Mouse (Mus musculus): ENCODE measurements around the gene Rab4a. TPM values are rescaled to one million over a fixed set of nuclear protein-coding genes. Genes with fewer than 3 reads are reported as not detected.

Gene Rab4a
- polyA plus RNA-seq, 1 experiment from 2014 or later: 79.1 TPM

- no peak for DNase-seq (ENCODE audit: low spot score)
- Histone ChIP-seq H3K27ac (no peak overlapping the region), H3K9me3 (ENCODE audit: control insufficient read depth, low read length) (no peaks in the 10 kb centered on the region), H3K4me1 (replicated peaks; ENCODE audit: control insufficient read depth, insufficient read depth, low read length) (no peaks in the 10 kb centered on the region), H3K9ac (no peak overlapping the region), H3K27me3 (ENCODE audit: control insufficient read depth, insufficient read depth, low read length) (no peaks in the 10 kb centered on the region; the same call in 1 of the 2 replicates), H3K36me3 (replicated peaks; ENCODE audit: control insufficient read depth, insufficient read depth) (no peaks in the 10 kb centered on the region), H3K4me3 (replicated peaks; ENCODE audit: low read length) (no peak overlapping the region), H3K4me2 (replicated peaks) (no peak overlapping the region)
- ATAC-seq (ENCODE audit: low FRiP score): no peak
- 94% methylated on average over 4 of the region's 4 CpGs for WGBS
Observed at GRCm38 (mm10) chr8:123794766-123795165, 11.0 kb upstream of the Rab4a start.

- no peaks in the 10 kb centered on the region for H3K36me3 ChIP-seq (replicated peaks; ENCODE audit: control insufficient read depth, insufficient read depth)
- no peak overlapping the region for H3K9ac ChIP-seq
- ATAC-seq (ENCODE audit: low FRiP score): no peak
- no peaks in the 10 kb centered on the region; the same call in 1 of the 2 replicates for H3K27me3 ChIP-seq (ENCODE audit: control insufficient read depth, insufficient read depth, low read length)
- no peak for DNase-seq (ENCODE audit: low spot score)
- H3K4me2 ChIP-seq (replicated peaks): no peak overlapping the region
- H3K9me3 ChIP-seq (ENCODE audit: control insufficient read depth, low read length): no peaks in the 10 kb centered on the region
- no peaks in the 10 kb centered on the region for H3K4me1 ChIP-seq (replicated peaks; ENCODE audit: control insufficient read depth, insufficient read depth, low read length)
- no peak overlapping the region for H3K4me3 ChIP-seq (replicated peaks; ENCODE audit: low read length)
- WGBS: 60% methylated on average over 4 of the region's 4 CpGs
- H3K27ac ChIP-seq: no peak overlapping the region
Observed at GRCm38 (mm10) chr8:123796758-123797157, 9.0 kb upstream of the Rab4a start.

GRCm38 (mm10) chr8:123797928-123798327 is 7.9 kb upstream of the Rab4a start:
- WGBS: 90% methylated on average over 15 of the region's 15 CpGs
- no peaks in the 10 kb centered on the region for H3K27me3 ChIP-seq (ENCODE audit: control insufficient read depth, insufficient read depth, low read length)
- ATAC-seq (ENCODE audit: low FRiP score): no peak

GRCm38 (mm10) chr8:123799434-123799833 is 6.4 kb upstream of the Rab4a start:
- no peak overlapping the region for H3K4me3 ChIP-seq (replicated peaks; ENCODE audit: low read length)
- WGBS: 92% methylated on average over 6 of the region's 6 CpGs
- no peaks in the 10 kb centered on the region for H3K9me3 ChIP-seq (ENCODE audit: control insufficient read depth, low read length)
- DNase-seq (ENCODE audit: low spot score): no peak
- H3K4me2 ChIP-seq (replicated peaks): no peak overlapping the region
- no peak overlapping the region for H3K27ac ChIP-seq
- H3K27me3 ChIP-seq (ENCODE audit: control insufficient read depth, insufficient read depth, low read length): no peaks in the 10 kb centered on the region
- H3K9ac ChIP-seq: no peak overlapping the region
- H3K36me3 ChIP-seq (replicated peaks; ENCODE audit: control insufficient read depth, insufficient read depth): no peaks in the 10 kb centered on the region
- ATAC-seq (ENCODE audit: low FRiP score): no peak
- H3K4me1 ChIP-seq (replicated peaks; ENCODE audit: control insufficient read depth, insufficient read depth, low read length): no peaks in the 10 kb centered on the region

More at GRCm38 (mm10) chr8:123797928-123798327, 7.9 kb upstream of the Rab4a start:
- Histone ChIP-seq H3K9ac (no peak overlapping the region), H3K4me3 (replicated peaks; ENCODE audit: low read length) (no peak overlapping the region), H3K4me2 (replicated peaks) (no peak overlapping the region), H3K9me3 (ENCODE audit: control insufficient read depth, low read length) (no peaks in the 10 kb centered on the region), H3K27ac (no peak overlapping the region), H3K36me3 (replicated peaks; ENCODE audit: control insufficient read depth, insufficient read depth) (no peaks in the 10 kb centered on the region), H3K4me1 (replicated peaks; ENCODE audit: control insufficient read depth, insufficient read depth, low read length) (no peaks in the 10 kb centered on the region)
- no peak for DNase-seq (ENCODE audit: low spot score)

- no peak for DNase-seq (ENCODE audit: low spot score)
- no peak overlapping the region for H3K4me3 ChIP-seq (replicated peaks; ENCODE audit: low read length)
- WGBS: 68% methylated on average over 3 of the region's 3 CpGs
- H3K36me3 ChIP-seq (replicated peaks; ENCODE audit: control insufficient read depth, insufficient read depth): no peaks in the 10 kb centered on the region
- no peak overlapping the region for H3K4me2 ChIP-seq (replicated peaks)
- H3K4me1 ChIP-seq (replicated peaks; ENCODE audit: control insufficient read depth, insufficient read depth, low read length): no peaks in the 10 kb centered on the region
- no peak overlapping the region for H3K27ac ChIP-seq
- ATAC-seq (ENCODE audit: low FRiP score): no peak
- H3K9ac ChIP-seq: no peak overlapping the region
- no peaks in the 10 kb centered on the region for H3K9me3 ChIP-seq (ENCODE audit: control insufficient read depth, low read length)
- H3K27me3 ChIP-seq (ENCODE audit: control insufficient read depth, insufficient read depth, low read length): no peaks in the 10 kb centered on the region
Observed at GRCm38 (mm10) chr8:123799885-123800284, 5.9 kb upstream of the Rab4a start.

DNA sequence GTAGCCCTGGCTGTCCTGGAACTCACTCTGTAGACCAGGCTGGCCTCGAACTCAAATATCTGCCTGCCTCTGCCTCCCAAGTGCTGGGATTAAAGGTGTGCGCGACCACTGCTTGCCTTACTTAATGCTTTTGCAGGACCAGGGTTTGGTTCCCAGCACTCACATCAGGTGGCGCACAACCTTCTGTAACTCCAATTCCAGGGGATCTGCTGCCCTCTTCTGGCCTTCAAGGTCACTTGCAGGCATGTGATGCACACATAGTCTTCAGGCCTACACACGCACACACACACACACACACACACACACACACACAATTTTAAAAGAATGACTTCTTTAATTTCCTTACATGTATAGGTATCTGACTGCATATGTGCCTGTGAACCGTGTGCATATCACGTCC is 4.9 kb upstream of the Rab4a start:
- Histone ChIP-seq H3K4me2 (replicated peaks) (no peak overlapping the region), H3K27me3 (ENCODE audit: control insufficient read depth, insufficient read depth, low read length) (no peaks in the 10 kb centered on the region), H3K9me3 (ENCODE audit: control insufficient read depth, low read length) (no peaks in the 10 kb centered on the region), H3K9ac (no peak overlapping the region), H3K4me1 (replicated peaks; ENCODE audit: control insufficient read depth, insufficient read depth, low read length) (peaks cover 6% of the 10 kb centered on the region; the same call in 1 of the 2 replicates), H3K27ac (no peak overlapping the region), H3K36me3 (replicated peaks; ENCODE audit: control insufficient read depth, insufficient read depth) (no peaks in the 10 kb centered on the region), H3K4me3 (replicated peaks; ENCODE audit: low read length) (no peak overlapping the region)
- WGBS: 96% methylated on average over 7 of the region's 7 CpGs
- ATAC-seq (ENCODE audit: low FRiP score) (no peak), DNase-seq (ENCODE audit: low spot score) (no peak)

GRCm38 (mm10) chr8:123801538-123801937 is 4.2 kb upstream of the Rab4a start:
- H3K36me3 ChIP-seq (replicated peaks; ENCODE audit: control insufficient read depth, insufficient read depth): no peaks in the 10 kb centered on the region
- 87% methylated on average over 2 of the region's 2 CpGs for WGBS
- no peaks in the 10 kb centered on the region for H3K27me3 ChIP-seq (ENCODE audit: control insufficient read depth, insufficient read depth, low read length)
- no peaks in the 10 kb centered on the region for H3K9me3 ChIP-seq (ENCODE audit: control insufficient read depth, low read length)
- H3K4me1 ChIP-seq (replicated peaks; ENCODE audit: control insufficient read depth, insufficient read depth, low read length): peaks cover 9% of the 10 kb centered on the region
- no peak overlapping the region for H3K27ac ChIP-seq
- ATAC-seq (ENCODE audit: low FRiP score): no peak
- no peak for DNase-seq (ENCODE audit: low spot score)
- H3K9ac ChIP-seq: no peak overlapping the region
- H3K4me2 ChIP-seq (replicated peaks): no peak overlapping the region
- no peak overlapping the region for H3K4me3 ChIP-seq (replicated peaks; ENCODE audit: low read length)

- WGBS: 87% methylated on average over 1 of the region's 1 CpGs
- no peak overlapping the region for H3K4me3 ChIP-seq (replicated peaks; ENCODE audit: low read length)
- no peak overlapping the region for H3K9ac ChIP-seq
- ATAC-seq (ENCODE audit: low FRiP score) (no peak), DNase-seq (ENCODE audit: low spot score) (no peak)
- H3K4me1 ChIP-seq (replicated peaks; ENCODE audit: control insufficient read depth, insufficient read depth, low read length): peaks cover 23% of the 10 kb centered on the region
- H3K27ac ChIP-seq: no peak overlapping the region
- no peak overlapping the region for H3K4me2 ChIP-seq (replicated peaks)
- no peaks in the 10 kb centered on the region for H3K9me3 ChIP-seq (ENCODE audit: control insufficient read depth, low read length)
- no peaks in the 10 kb centered on the region for H3K36me3 ChIP-seq (replicated peaks; ENCODE audit: control insufficient read depth, insufficient read depth)
- no peaks in the 10 kb centered on the region for H3K27me3 ChIP-seq (ENCODE audit: control insufficient read depth, insufficient read depth, low read length)
Observed at GRCm38 (mm10) chr8:123803639-123804038, 2.1 kb upstream of the Rab4a start.

DNA sequence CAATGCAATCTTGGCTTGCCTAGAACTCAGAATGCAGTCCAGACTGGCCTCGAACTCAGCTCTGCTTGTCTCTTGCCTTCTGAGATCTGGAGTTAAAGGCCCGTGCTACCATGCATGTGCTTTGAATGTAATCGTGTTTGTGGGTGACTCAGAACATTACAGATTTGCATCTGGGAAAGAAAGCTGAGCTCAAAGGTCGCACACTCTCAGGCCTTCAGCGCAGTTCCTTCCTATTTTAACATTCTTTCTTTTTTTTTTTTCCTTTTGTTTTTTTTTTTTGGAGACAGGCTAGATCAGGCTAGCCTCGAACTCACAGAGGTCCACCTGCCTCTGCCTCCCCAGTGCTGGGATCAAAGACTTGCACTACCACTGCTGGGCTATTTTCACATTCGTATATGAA is 1.2 kb upstream of the Rab4a start:
- Histone ChIP-seq H3K27ac (no peak overlapping the region), H3K27me3 (ENCODE audit: control insufficient read depth, insufficient read depth, low read length) (no peaks in the 10 kb centered on the region), H3K4me1 (replicated peaks; ENCODE audit: control insufficient read depth, insufficient read depth, low read length) (peaks cover 23% of the 10 kb centered on the region), H3K4me3 (replicated peaks; ENCODE audit: low read length) (no peak overlapping the region), H3K4me2 (replicated peaks) (no peak overlapping the region), H3K9me3 (ENCODE audit: control insufficient read depth, low read length) (no peaks in the 10 kb centered on the region), H3K36me3 (replicated peaks; ENCODE audit: control insufficient read depth, insufficient read depth) (no peaks in the 10 kb centered on the region), H3K9ac (no peak overlapping the region)
- ATAC-seq (ENCODE audit: low FRiP score): no peak
- no peak for DNase-seq (ENCODE audit: low spot score)
- 81% methylated on average over 7 of the region's 7 CpGs for WGBS

DNA sequence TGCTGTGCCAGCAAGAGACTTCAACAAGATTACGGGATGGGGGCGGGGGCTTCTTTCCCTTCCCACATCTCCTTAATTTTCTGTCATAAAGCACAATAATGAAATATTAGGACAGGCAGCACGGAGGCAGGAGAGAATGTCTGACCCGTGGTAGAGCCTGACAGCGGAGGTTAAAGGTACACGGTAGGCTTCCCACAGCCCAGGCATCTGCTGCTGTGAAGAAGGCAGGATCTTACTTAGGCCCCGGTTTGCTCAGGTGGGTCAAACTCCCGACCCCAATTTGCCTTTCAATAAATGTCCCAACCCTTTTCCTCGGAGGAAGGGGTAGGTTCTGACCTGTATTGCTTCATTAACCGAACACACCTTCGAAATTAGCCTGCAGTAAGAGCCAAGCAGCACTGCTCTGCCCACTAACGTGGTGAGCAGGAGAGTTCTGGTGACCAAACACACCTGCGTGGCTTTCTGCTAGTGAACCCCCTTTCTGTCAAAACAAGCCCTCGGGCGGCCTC is 522 bp upstream of the Rab4a start:
- Histone ChIP-seq H3K4me2 (replicated peaks) (peak overlapping the region; percentile 94), H3K27me3 (ENCODE audit: control insufficient read depth, insufficient read depth, low read length) (no peaks in the 10 kb centered on the region)
- WGBS: 16% methylated on average over 15 of the region's 15 CpGs

More for the DNA sequence above, 522 bp upstream of the Rab4a start:
- H3K9ac ChIP-seq: peak overlapping the region; percentile 89
- DNase-seq (ENCODE audit: low spot score) (no peak), ATAC-seq (ENCODE audit: low FRiP score) (no peak; the same call in 1 of the 2 replicates)
- H3K36me3 ChIP-seq (replicated peaks; ENCODE audit: control insufficient read depth, insufficient read depth): no peaks in the 10 kb centered on the region
- peaks cover 23% of the 10 kb centered on the region for H3K4me1 ChIP-seq (replicated peaks; ENCODE audit: control insufficient read depth, insufficient read depth, low read length)
- peak overlapping the region; percentile 77 for H3K27ac ChIP-seq
- peak overlapping the region; percentile 79 for H3K4me3 ChIP-seq (replicated peaks; ENCODE audit: low read length)
- H3K9me3 ChIP-seq (ENCODE audit: control insufficient read depth, low read length): no peaks in the 10 kb centered on the region
